Mouse (Mus musculus) hindbrain, embryonic 16.5 days (tissue): ENCODE data around the gene Zfp513. TPM values are rescaled to one million over a fixed set of nuclear protein-coding genes. Genes with fewer than 3 reads are reported as not detected.

Experiments used
- ATAC-seq: fragments of 200-750 bp; cut with Nextera tagmentation; 2 replicates; pipeline ENCODE4 v1.8.0; 2017; ENCODE audit warnings: moderate TSS enrichment, moderate library complexity
- H3K27ac ChIP-seq: fragments of 300-500 bp; sonication (generic); 2 replicates; pipeline ENCODE4 v1.5.1; 2014; ENCODE audit warnings: low read depth, mild to moderate bottlenecking, control low read depth, low read length, moderate library complexity
- H3K27me3 ChIP-seq: fragments of 300-500 bp; sonication (generic); replicated peaks from 2 replicates; pipeline ENCODE4 v1.6.1; 2014; ENCODE audit warnings: low read length; ENCODE audit not compliant: control insufficient read depth, insufficient read depth
- H3K36me3 ChIP-seq: fragments of 300-500 bp; sonication (generic); 2 replicates; pipeline ENCODE4 v1.6.1; 2014; ENCODE audit warnings: mild to moderate bottlenecking, low read length, moderate library complexity, mixed read lengths; ENCODE audit not compliant: control insufficient read depth, insufficient read depth
- H3K4me1 ChIP-seq: fragments of 300-500 bp; sonication (generic); 2 replicates; pipeline ENCODE4 v1.6.1; 2014; ENCODE audit warnings: low read depth, low read length; ENCODE audit not compliant: control insufficient read depth, insufficient read depth
- H3K4me2 ChIP-seq: fragments of 300-500 bp; sonication (generic); 2 replicates; pipeline ENCODE4 v1.6.1; 2014; ENCODE audit warnings: mild to moderate bottlenecking, low read length, control low read depth, moderate library complexity
- H3K4me3 ChIP-seq: fragments of 300-500 bp; sonication (generic); 2 replicates; pipeline ENCODE4 v1.5.1; 2014; ENCODE audit warnings: mild to moderate bottlenecking, low read length, control low read depth, moderate library complexity
- H3K9ac ChIP-seq: fragments of 300-500 bp; sonication (generic); 2 replicates; pipeline ENCODE4 v1.6.1; 2014; ENCODE audit warnings: low read depth, mild to moderate bottlenecking, control low read depth, low read length, moderate library complexity
- H3K9me3 ChIP-seq: fragments of 300-500 bp; sonication (generic); 2 replicates; pipeline ENCODE4 v1.6.1; 2014; ENCODE audit warnings: mild to moderate bottlenecking, low read length, moderate library complexity; ENCODE audit not compliant: control insufficient read depth
- WGBS: fragments of 180-500 bp; shearing (Covaris S2); extraction: QIAGEN DNeasy Blood & Tissue Kit; methylation state at CpG from one replicate; pipeline ENCODE4 v1.1.7; 2014; 5-methylcytosine and 5-hydroxymethylcytosine counted together
- polyA plus RNA-seq: library from polyadenylated mRNA; unstranded; fragments of >200 nt; fragmentation: Nextera tagmentation; extraction: Ambion mirVana; gene quantifications from 2 replicates; pipeline ENCODE4 v1.2.1, GENCODE M21; 2015

Gene Zfp513
- polyA plus RNA-seq, 1 experiment from 2014 or later, result 12.3 TPM

- no peak overlapping the region for H3K4me2 ChIP-seq
- no peaks in the 10 kb centered on the region for H3K9me3 ChIP-seq
- no peak for ATAC-seq
- peaks cover 11% of the 10 kb centered on the region for H3K4me1 ChIP-seq
- no peaks in the 10 kb centered on the region for H3K27me3 ChIP-seq
- no peak overlapping the region for H3K9ac ChIP-seq
- 93% methylated on average over 3 of the region's 3 CpGs for WGBS
- H3K4me3 ChIP-seq, result no peak overlapping the region
- H3K36me3 ChIP-seq, result peaks cover 1% of the 10 kb centered on the region
- H3K27ac ChIP-seq, result no peak overlapping the region
Measured at GRCm38 (mm10) chr5:31151746-31152145, 50.4 kb downstream of the Zfp513 start.

- 76% methylated on average over 4 of the region's 4 CpGs for WGBS
- no peaks in the 10 kb centered on the region for H3K27me3 ChIP-seq
- H3K4me3 ChIP-seq, result no peak overlapping the region
- no peak overlapping the region for H3K27ac ChIP-seq
- no peaks in the 10 kb centered on the region for H3K9me3 ChIP-seq
- no peak overlapping the region for H3K9ac ChIP-seq
- peaks cover 10% of the 10 kb centered on the region for H3K4me1 ChIP-seq
- 0 out of 2 replicates have a peak, but pooled peaks cover 4% of the 10 kb centered on the region for H3K36me3 ChIP-seq
- H3K4me2 ChIP-seq, result no peak overlapping the region
- no peak for ATAC-seq
Measured at GRCm38 (mm10) chr5:31149781-31150180, 52.3 kb downstream of the Zfp513 start.

Other genes with a start within 250 kb of the Zfp513 start
- gene Preb, start 241.9 kb downstream of the Zfp513 start, polyA plus RNA-seq, result 115 and 123 TPM in 2 replicates
- not detected in 2 replicates for gene Tcf23, start 233.6 kb downstream of the Zfp513 start, polyA plus RNA-seq
- 174 and 195 TPM in 2 replicates for gene Atraid, start 154.0 kb downstream of the Zfp513 start, polyA plus RNA-seq
- 30.1 and 31.6 TPM in 2 replicates for gene Slc5a6, start 153.4 kb downstream of the Zfp513 start, polyA plus RNA-seq
- 11.6 and 16.8 TPM in 2 replicates for gene Cad, start 147.5 kb downstream of the Zfp513 start, polyA plus RNA-seq
- gene Dnajc5g, start 96.0 kb downstream of the Zfp513 start, polyA plus RNA-seq, result not detected in 2 replicates
- 44.3 and 52.7 TPM in 2 replicates for gene Slc30a3, start 94.1 kb downstream of the Zfp513 start, polyA plus RNA-seq
- gene Trim54, start 85.6 kb downstream of the Zfp513 start, polyA plus RNA-seq, result 1.00 TPM in 1 of 2 replicates, not detected in the other
- not detected in 2 replicates for gene Ucn, start 63.5 kb downstream of the Zfp513 start, polyA plus RNA-seq
- gene Mpv17, start 48.1 kb downstream of the Zfp513 start, polyA plus RNA-seq, result 56.1 and 61.1 TPM in 2 replicates
- 2.1 and 2.2 TPM in 2 replicates for gene Gm29609, start 22.4 kb downstream of the Zfp513 start, polyA plus RNA-seq
- gene Gtf3c2, start 22.2 kb downstream of the Zfp513 start, polyA plus RNA-seq, result 51.6 and 63.2 TPM in 2 replicates
- 120 and 124 TPM in 2 replicates for gene Snx17, start 9.1 kb downstream of the Zfp513 start, polyA plus RNA-seq
- 88.5 and 91.6 TPM in 2 replicates for gene Eif2b4, start 8.9 kb downstream of the Zfp513 start, polyA plus RNA-seq
- gene Ppm1g, start 18.4 kb upstream of the Zfp513 start, polyA plus RNA-seq, result 172 and 185 TPM in 2 replicates
- 167 and 174 TPM in 2 replicates for gene Nrbp1, start 38.6 kb upstream of the Zfp513 start, polyA plus RNA-seq
- 0.41 TPM in 1 of 2 replicates, not detected in the other for gene Gm9970, start 38.9 kb upstream of the Zfp513 start, polyA plus RNA-seq
- gene Krtcap3, start 49.4 kb upstream of the Zfp513 start, polyA plus RNA-seq, result 3.1 and 3.2 TPM in 2 replicates
- 31.5 and 38.2 TPM in 2 replicates for gene Ift172, start 88.8 kb upstream of the Zfp513 start, polyA plus RNA-seq
- gene Fndc4, start 93.8 kb upstream of the Zfp513 start, polyA plus RNA-seq, result 102 and 105 TPM in 2 replicates
- gene Gckr, start 95.1 kb upstream of the Zfp513 start, polyA plus RNA-seq, result 0.25 and 0.26 TPM in 2 replicates